Mouse (Mus musculus): ENCODE measurements around the gene Apoa2. TPM values are rescaled to one million over a fixed set of nuclear protein-coding genes. Genes with fewer than 3 reads are reported as not detected.

Gene Apoa2
- polyA plus RNA-seq, 1 experiment from 2014 or later: 55.4 TPM

GRCm38 (mm10) chr1:171199532-171199931 lies 25.3 kb upstream of the Apoa2 start:
- H3K9ac ChIP-seq (ENCODE audit: low read depth, low read length): no peak overlapping the region
- peaks cover 17% of the 10 kb centered on the region; the same call in 1 of the 2 replicates for H3K27me3 ChIP-seq (ENCODE audit: control insufficient read depth, insufficient read depth, low read length)
- no peaks in the 10 kb centered on the region for H3K9me3 ChIP-seq (replicated peaks; ENCODE audit: control insufficient read depth, low read length)
- WGBS (ENCODE audit: insufficient replicate concordance): 46% methylated on average over 1 of the region's 1 CpGs
- H3K27ac ChIP-seq (ENCODE audit: low read depth, low read length): no peak overlapping the region
- no peaks in the 10 kb centered on the region for H3K36me3 ChIP-seq (ENCODE audit: control insufficient read depth, insufficient read depth, low read length)
- no peak overlapping the region for H3K4me2 ChIP-seq
- ATAC-seq (replicated peaks; ENCODE audit: insufficient number of reproducible peaks, low FRiP score, low TSS enrichment): no peak
- H3K4me1 ChIP-seq (ENCODE audit: control insufficient read depth, insufficient read depth, low read length): peaks cover 13% of the 10 kb centered on the region
- H3K4me3 ChIP-seq (ENCODE audit: low read depth, low read length): no peak overlapping the region

- Histone ChIP-seq H3K4me2 (no peak overlapping the region), H3K27ac (ENCODE audit: low read depth, low read length) (no peak overlapping the region), H3K9me3 (replicated peaks; ENCODE audit: control insufficient read depth, low read length) (no peaks in the 10 kb centered on the region), H3K4me1 (ENCODE audit: control insufficient read depth, insufficient read depth, low read length) (peaks cover 2% of the 10 kb centered on the region; the same call in 1 of the 2 replicates), H3K9ac (ENCODE audit: low read depth, low read length) (no peak overlapping the region), H3K4me3 (ENCODE audit: low read depth, low read length) (no peak overlapping the region), H3K36me3 (ENCODE audit: control insufficient read depth, insufficient read depth, low read length) (no peaks in the 10 kb centered on the region), H3K27me3 (ENCODE audit: control insufficient read depth, insufficient read depth, low read length) (peaks cover 5% of the 10 kb centered on the region; the same call in 1 of the 2 replicates)
- no peak for ATAC-seq (replicated peaks; ENCODE audit: insufficient number of reproducible peaks, low FRiP score, low TSS enrichment)
- WGBS (ENCODE audit: insufficient replicate concordance): 95% methylated on average over 1 of the region's 1 CpGs
These were observed 24.1 kb upstream of the Apoa2 start for GRCm38 (mm10) chr1:171200769-171201168.

GRCm38 (mm10) chr1:171203471-171204248 lies 21.2 kb upstream of the Apoa2 start:
- 52% methylated on average over 10 of the region's 11 CpGs for WGBS (ENCODE audit: insufficient replicate concordance)
- Histone ChIP-seq H3K36me3 (ENCODE audit: control insufficient read depth, insufficient read depth, low read length) (no peaks in the 10 kb centered on the region), H3K27me3 (ENCODE audit: control insufficient read depth, insufficient read depth, low read length) (no peaks in the 10 kb centered on the region), H3K9me3 (replicated peaks; ENCODE audit: control insufficient read depth, low read length) (no peaks in the 10 kb centered on the region), H3K9ac (ENCODE audit: low read depth, low read length) (no peak overlapping the region), H3K27ac (ENCODE audit: low read depth, low read length) (no peak overlapping the region), H3K4me1 (ENCODE audit: control insufficient read depth, insufficient read depth, low read length) (no peaks in the 10 kb centered on the region), H3K4me3 (ENCODE audit: low read depth, low read length) (no peak overlapping the region), H3K4me2 (no peak overlapping the region)
- no peak for ATAC-seq (replicated peaks; ENCODE audit: insufficient number of reproducible peaks, low FRiP score, low TSS enrichment)

GRCm38 (mm10) chr1:171204249-171204644 lies 20.6 kb upstream of the Apoa2 start:
- Histone ChIP-seq H3K9me3 (replicated peaks; ENCODE audit: control insufficient read depth, low read length) (no peaks in the 10 kb centered on the region), H3K27ac (ENCODE audit: low read depth, low read length) (no peak overlapping the region), H3K4me3 (ENCODE audit: low read depth, low read length) (no peak overlapping the region), H3K9ac (ENCODE audit: low read depth, low read length) (no peak overlapping the region), H3K27me3 (ENCODE audit: control insufficient read depth, insufficient read depth, low read length) (no peaks in the 10 kb centered on the region), H3K36me3 (ENCODE audit: control insufficient read depth, insufficient read depth, low read length) (no peaks in the 10 kb centered on the region), H3K4me2 (no peak overlapping the region), H3K4me1 (ENCODE audit: control insufficient read depth, insufficient read depth, low read length) (peaks cover under 1% of the 10 kb centered on the region; the same call in 1 of the 2 replicates)
- 50% methylated on average over 7 of the region's 7 CpGs for WGBS (ENCODE audit: insufficient replicate concordance)
- no peak for ATAC-seq (replicated peaks; ENCODE audit: insufficient number of reproducible peaks, low FRiP score, low TSS enrichment)

GRCm38 (mm10) chr1:171205704-171206493 lies 19.0 kb upstream of the Apoa2 start:
- Histone ChIP-seq H3K9ac (ENCODE audit: low read depth, low read length) (no peak overlapping the region), H3K27me3 (ENCODE audit: control insufficient read depth, insufficient read depth, low read length) (no peaks in the 10 kb centered on the region), H3K9me3 (replicated peaks; ENCODE audit: control insufficient read depth, low read length) (no peaks in the 10 kb centered on the region), H3K4me3 (ENCODE audit: low read depth, low read length) (no peak overlapping the region), H3K36me3 (ENCODE audit: control insufficient read depth, insufficient read depth, low read length) (no peaks in the 10 kb centered on the region), H3K4me2 (no peak overlapping the region), H3K27ac (ENCODE audit: low read depth, low read length) (no peak overlapping the region), H3K4me1 (ENCODE audit: control insufficient read depth, insufficient read depth, low read length) (peaks cover 5% of the 10 kb centered on the region; the same call in 1 of the 2 replicates)
- ATAC-seq (replicated peaks; ENCODE audit: insufficient number of reproducible peaks, low FRiP score, low TSS enrichment): no peak
- WGBS (ENCODE audit: insufficient replicate concordance): 66% methylated on average over 6 of the region's 6 CpGs

- Histone ChIP-seq H3K27ac (ENCODE audit: low read depth, low read length) (no peak overlapping the region), H3K4me2 (no peak overlapping the region), H3K36me3 (ENCODE audit: control insufficient read depth, insufficient read depth, low read length) (no peaks in the 10 kb centered on the region), H3K9ac (ENCODE audit: low read depth, low read length) (no peak overlapping the region), H3K4me1 (ENCODE audit: control insufficient read depth, insufficient read depth, low read length) (peaks cover 5% of the 10 kb centered on the region; the same call in 1 of the 2 replicates), H3K4me3 (ENCODE audit: low read depth, low read length) (no peak overlapping the region), H3K9me3 (replicated peaks; ENCODE audit: control insufficient read depth, low read length) (no peaks in the 10 kb centered on the region), H3K27me3 (ENCODE audit: control insufficient read depth, insufficient read depth, low read length) (no peaks in the 10 kb centered on the region)
- 11% methylated on average over 4 of the region's 4 CpGs for WGBS (ENCODE audit: insufficient replicate concordance)
- no peak for ATAC-seq (replicated peaks; ENCODE audit: insufficient number of reproducible peaks, low FRiP score, low TSS enrichment)
These were observed 15.4 kb upstream of the Apoa2 start for GRCm38 (mm10) chr1:171209409-171209808.

GRCm38 (mm10) chr1:171212854-171213253 lies 12.0 kb upstream of the Apoa2 start:
- H3K9me3 ChIP-seq (replicated peaks; ENCODE audit: control insufficient read depth, low read length): no peaks in the 10 kb centered on the region
- WGBS (ENCODE audit: insufficient replicate concordance): 60% methylated on average over 3 of the region's 3 CpGs
- H3K4me2 ChIP-seq: no peak overlapping the region
- H3K36me3 ChIP-seq (ENCODE audit: control insufficient read depth, insufficient read depth, low read length): no peaks in the 10 kb centered on the region
- H3K27ac ChIP-seq (ENCODE audit: low read depth, low read length): no peak overlapping the region
- H3K27me3 ChIP-seq (ENCODE audit: control insufficient read depth, insufficient read depth, low read length): no peaks in the 10 kb centered on the region
- no peak overlapping the region for H3K4me3 ChIP-seq (ENCODE audit: low read depth, low read length)
- ATAC-seq (replicated peaks; ENCODE audit: insufficient number of reproducible peaks, low FRiP score, low TSS enrichment): no peak
- no peak overlapping the region for H3K9ac ChIP-seq (ENCODE audit: low read depth, low read length)
- peaks cover 5% of the 10 kb centered on the region; the same call in 1 of the 2 replicates for H3K4me1 ChIP-seq (ENCODE audit: control insufficient read depth, insufficient read depth, low read length)

- Histone ChIP-seq H3K36me3 (ENCODE audit: control insufficient read depth, insufficient read depth, low read length) (no peaks in the 10 kb centered on the region), H3K4me1 (ENCODE audit: control insufficient read depth, insufficient read depth, low read length) (peaks cover 5% of the 10 kb centered on the region; the same call in 1 of the 2 replicates), H3K9ac (ENCODE audit: low read depth, low read length) (no peak within 1 kb of the TSS), H3K27me3 (ENCODE audit: control insufficient read depth, insufficient read depth, low read length) (no peaks in the 10 kb centered on the region), H3K4me2 (no peak within 1 kb of the TSS), H3K4me3 (ENCODE audit: low read depth, low read length) (no peak within 1 kb of the TSS), H3K9me3 (replicated peaks; ENCODE audit: control insufficient read depth, low read length) (no peaks in the 10 kb centered on the region), H3K27ac (ENCODE audit: low read depth, low read length) (no peak within 1 kb of the TSS)
- 71% methylated on average over 10 of the region's 10 CpGs for WGBS (ENCODE audit: insufficient replicate concordance)
- no peak for ATAC-seq (replicated peaks; ENCODE audit: insufficient number of reproducible peaks, low FRiP score, low TSS enrichment)
These were observed 10.9 kb upstream of the Apoa2 start, which contains the start of gene Nr1i3 for GRCm38 (mm10) chr1:171213801-171214496. Nr1i3 (plus strand) TSS chr1:171213970.

All from heart, embryonic 11.5 days (tissue).